Mouse (Mus musculus): Measurements from ENCODE around the gene Hells. TPM values are rescaled to one million over a fixed set of nuclear protein-coding genes. Genes with fewer than 3 reads are reported as not detected.

The Hells gene
- 22.3 and 24.3 TPM in 2 replicates for polyA plus RNA-seq (2014; fragmentation: Nextera tagmentation; extraction: Ambion mirVana)

- peak; percentile 73 for ATAC-seq (ENCODE audit: insufficient number of reproducible peaks, insufficient read depth, low FRiP score, low read depth)
- Histone ChIP-seq H3K4me1 (ENCODE audit: control insufficient read depth in 2 of 2, insufficient read depth in 2 of 2, low read length in 2 of 2) (peaks cover 0 to 9% of the 10 kb centered on the region in 2 experiments; a peak in 1 of 4 replicates), H3K9ac (ENCODE audit: low read length) (peak within 1 kb of the TSS; percentile 91), H3K27ac (replicated peaks in 1 of 2; ENCODE audit: control insufficient read depth in 1 of 2, insufficient read depth in 1 of 2, low read depth in 2 of 2, low read length in 2 of 2) (peak within 1 kb of the TSS; percentile 19 to 55), H3K36me3 (ENCODE audit: control insufficient read depth, insufficient read depth, low read length) (peaks cover 19% of the 10 kb centered on the region), H3K9me3 (ENCODE audit: control insufficient read depth, low read length) (no peaks in the 10 kb centered on the region), H3K4me3 (ENCODE audit: control insufficient read depth in 1 of 2, insufficient read depth in 1 of 2, low read depth in 1 of 2, low read length in 2 of 2) (peak within 1 kb of the TSS; percentile 81 to 84), H3K4me2 (ENCODE audit: low read length) (peak within 1 kb of the TSS; percentile 93), H3K27me3 (ENCODE audit: control insufficient read depth, insufficient read depth, low read length) (no peaks in the 10 kb centered on the region)
- under 1% methylated on average over 70 of the region's 76 CpGs for WGBS
Measured at GRCm38 (mm10) chr19:38930788-38931565, at the start of gene Hells. Gene Hells, plus strand, starts transcription at chr19:38930915.

DNA sequence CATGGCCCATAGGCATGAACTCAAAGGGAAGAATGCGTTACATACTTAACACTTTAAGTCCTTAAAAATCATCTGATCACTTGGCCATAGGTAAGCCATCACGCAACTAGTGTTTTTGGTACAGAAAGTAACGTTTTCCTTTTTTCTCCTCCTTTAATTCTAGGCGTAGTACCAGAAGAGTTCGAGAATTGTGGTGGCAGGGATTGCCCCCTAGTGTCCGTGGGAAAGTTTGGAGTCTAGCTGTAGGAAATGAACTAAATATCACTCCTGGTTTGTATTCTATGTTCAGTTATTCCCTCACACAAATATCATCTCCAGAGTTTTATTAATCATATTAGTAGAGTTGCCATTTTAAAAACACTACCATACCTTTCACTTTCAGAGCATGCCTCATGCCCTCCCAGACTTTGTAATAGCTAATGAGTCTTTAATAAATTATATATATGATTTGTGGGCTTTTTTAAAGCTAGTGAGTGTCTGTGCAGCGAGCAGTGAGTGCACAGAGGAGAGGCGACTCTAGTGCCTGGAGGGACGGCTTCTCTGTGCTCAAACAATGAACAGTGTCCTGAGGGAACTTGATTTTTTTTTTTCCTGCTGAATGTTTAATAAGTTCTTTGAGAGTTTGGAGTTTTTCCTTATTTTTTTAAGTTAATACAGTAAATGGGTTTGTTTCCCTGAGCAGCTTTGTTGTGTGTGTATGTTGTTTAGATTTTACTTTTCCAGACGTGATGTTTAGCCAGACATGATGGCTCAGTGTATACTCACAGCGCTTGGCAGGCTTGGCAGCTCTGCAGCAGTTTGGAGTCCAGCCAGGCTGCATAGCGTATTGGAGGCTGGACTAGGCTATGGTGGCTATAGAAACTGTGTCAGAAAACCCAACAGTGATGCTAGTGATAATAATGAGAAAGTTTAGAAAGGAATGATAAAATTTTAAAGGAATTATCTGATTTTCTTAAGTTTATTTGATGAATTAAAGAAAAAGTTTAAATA, 29.3 kb upstream of the Hells start:
- ATAC-seq (ENCODE audit: insufficient number of reproducible peaks, insufficient read depth, low FRiP score, low read depth): peak; percentile 66; the same call in 1 of the 2 replicates
- H3K27ac ChIP-seq (replicated peaks in 1 of 2; ENCODE audit: control insufficient read depth in 1 of 2, insufficient read depth in 1 of 2, low read depth in 2 of 2, low read length in 2 of 2): no peak overlapping the region
- peak overlapping the region; percentile 34 for H3K4me2 ChIP-seq (ENCODE audit: low read length)

DNA sequence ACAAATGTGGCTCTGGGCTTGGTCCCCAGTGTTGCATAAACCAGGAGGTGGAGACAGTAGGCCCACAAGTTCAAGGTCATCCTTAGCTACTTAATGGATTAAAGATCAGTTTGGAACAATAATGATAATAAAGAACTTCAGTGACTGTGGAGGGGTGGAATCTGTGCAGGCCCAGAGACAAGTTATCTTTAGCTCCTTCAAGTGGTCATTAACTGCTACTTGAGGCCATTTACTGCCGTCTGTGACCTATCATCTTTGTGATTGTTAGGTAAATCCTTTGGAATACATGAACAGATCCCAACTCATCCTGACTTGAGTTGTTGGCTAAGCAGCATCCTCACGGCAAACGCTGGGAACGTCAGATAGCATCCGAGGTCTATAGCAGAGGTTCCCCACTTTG, 28.2 kb upstream of the Hells start:
- WGBS: 66% methylated on average over 5 of the region's 5 CpGs
- H3K9ac ChIP-seq (ENCODE audit: low read length): no peak overlapping the region
- H3K27ac ChIP-seq (replicated peaks in 1 of 2; ENCODE audit: control insufficient read depth in 1 of 2, insufficient read depth in 1 of 2, low read depth in 2 of 2, low read length in 2 of 2): no peak overlapping the region
- H3K4me2 ChIP-seq (ENCODE audit: low read length): no peak overlapping the region
- H3K4me1 ChIP-seq (ENCODE audit: control insufficient read depth in 2 of 2, insufficient read depth in 2 of 2, low read length in 2 of 2): no peaks in the 10 kb centered on the region
- H3K4me3 ChIP-seq (ENCODE audit: control insufficient read depth in 1 of 2, insufficient read depth in 1 of 2, low read depth in 1 of 2, low read length in 2 of 2): no peak overlapping the region
- H3K9me3 ChIP-seq (ENCODE audit: control insufficient read depth, low read length): no peaks in the 10 kb centered on the region
- ATAC-seq (ENCODE audit: insufficient number of reproducible peaks, insufficient read depth, low FRiP score, low read depth): no peak
- H3K27me3 ChIP-seq (ENCODE audit: control insufficient read depth, insufficient read depth, low read length): no peaks in the 10 kb centered on the region
- 0 out of 2 replicates have a peak, but pooled peaks cover 3% of the 10 kb centered on the region for H3K36me3 ChIP-seq (ENCODE audit: control insufficient read depth, insufficient read depth, low read length)

More for the DNA sequence above, 29.3 kb upstream of the Hells start:
- no peaks in the 10 kb centered on the region for H3K27me3 ChIP-seq (ENCODE audit: control insufficient read depth, insufficient read depth, low read length)
- no peaks in the 10 kb centered on the region for H3K9me3 ChIP-seq (ENCODE audit: control insufficient read depth, low read length)
- H3K4me3 ChIP-seq (ENCODE audit: control insufficient read depth in 1 of 2, insufficient read depth in 1 of 2, low read depth in 1 of 2, low read length in 2 of 2): no peak overlapping the region
- 61% methylated on average over 12 of the region's 12 CpGs for WGBS
- no peaks in the 10 kb centered on the region for H3K4me1 ChIP-seq (ENCODE audit: control insufficient read depth in 2 of 2, insufficient read depth in 2 of 2, low read length in 2 of 2)
- H3K36me3 ChIP-seq (ENCODE audit: control insufficient read depth, insufficient read depth, low read length): 0 out of 2 replicates have a peak, but pooled peaks cover 3% of the 10 kb centered on the region
- no peak overlapping the region for H3K9ac ChIP-seq (ENCODE audit: low read length)

GRCm38 (mm10) chr19:38913786-38914185, 16.9 kb upstream of the Hells start:
- H3K36me3 ChIP-seq (ENCODE audit: control insufficient read depth, insufficient read depth, low read length): peaks cover 42% of the 10 kb centered on the region
- no peaks in the 10 kb centered on the region for H3K9me3 ChIP-seq (ENCODE audit: control insufficient read depth, low read length)
- ATAC-seq (ENCODE audit: insufficient number of reproducible peaks, insufficient read depth, low FRiP score, low read depth): no peak
- no peak overlapping the region for H3K27ac ChIP-seq (replicated peaks in 1 of 2; ENCODE audit: control insufficient read depth in 1 of 2, insufficient read depth in 1 of 2, low read depth in 2 of 2, low read length in 2 of 2)
- H3K4me2 ChIP-seq (ENCODE audit: low read length): no peak overlapping the region
- no peak overlapping the region for H3K4me3 ChIP-seq (ENCODE audit: control insufficient read depth in 1 of 2, insufficient read depth in 1 of 2, low read depth in 1 of 2, low read length in 2 of 2)
- H3K4me1 ChIP-seq (ENCODE audit: control insufficient read depth in 2 of 2, insufficient read depth in 2 of 2, low read length in 2 of 2): no peaks in the 10 kb centered on the region
- H3K27me3 ChIP-seq (ENCODE audit: control insufficient read depth, insufficient read depth, low read length): no peaks in the 10 kb centered on the region
- no peak overlapping the region for H3K9ac ChIP-seq (ENCODE audit: low read length)
- 95% methylated on average over 9 of the region's 9 CpGs for WGBS

DNA sequence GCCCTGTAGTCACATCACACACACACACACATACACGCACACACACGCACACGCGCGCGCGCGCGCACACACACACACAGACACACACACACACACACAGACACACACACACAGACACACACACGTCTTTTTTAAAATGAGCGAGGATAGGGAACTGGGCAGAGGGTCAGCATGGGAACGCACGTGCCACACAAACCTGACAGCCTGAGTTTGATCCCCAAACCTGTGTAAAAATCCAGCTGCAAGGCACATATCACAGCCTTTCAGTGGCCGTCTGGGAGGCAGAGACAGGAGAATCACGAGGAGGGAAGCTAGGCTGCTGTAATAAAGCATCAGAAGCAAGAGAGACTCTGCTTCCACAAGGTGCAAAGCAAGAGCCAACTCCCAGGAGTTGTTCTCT, 15.8 kb upstream of the Hells start:
- WGBS: 89% methylated on average over 15 of the region's 15 CpGs
- Histone ChIP-seq H3K9me3 (ENCODE audit: control insufficient read depth, low read length) (no peaks in the 10 kb centered on the region), H3K36me3 (ENCODE audit: control insufficient read depth, insufficient read depth, low read length) (peaks cover 46% of the 10 kb centered on the region), H3K27ac (replicated peaks in 1 of 2; ENCODE audit: control insufficient read depth in 1 of 2, insufficient read depth in 1 of 2, low read depth in 2 of 2, low read length in 2 of 2) (no peak overlapping the region), H3K4me2 (ENCODE audit: low read length) (no peak overlapping the region), H3K4me3 (ENCODE audit: control insufficient read depth in 1 of 2, insufficient read depth in 1 of 2, low read depth in 1 of 2, low read length in 2 of 2) (no peak overlapping the region), H3K9ac (ENCODE audit: low read length) (no peak overlapping the region), H3K27me3 (ENCODE audit: control insufficient read depth, insufficient read depth, low read length) (no peaks in the 10 kb centered on the region), H3K4me1 (ENCODE audit: control insufficient read depth in 2 of 2, insufficient read depth in 2 of 2, low read length in 2 of 2) (no peaks in the 10 kb centered on the region)
- ATAC-seq (ENCODE audit: insufficient number of reproducible peaks, insufficient read depth, low FRiP score, low read depth): no peak

DNA sequence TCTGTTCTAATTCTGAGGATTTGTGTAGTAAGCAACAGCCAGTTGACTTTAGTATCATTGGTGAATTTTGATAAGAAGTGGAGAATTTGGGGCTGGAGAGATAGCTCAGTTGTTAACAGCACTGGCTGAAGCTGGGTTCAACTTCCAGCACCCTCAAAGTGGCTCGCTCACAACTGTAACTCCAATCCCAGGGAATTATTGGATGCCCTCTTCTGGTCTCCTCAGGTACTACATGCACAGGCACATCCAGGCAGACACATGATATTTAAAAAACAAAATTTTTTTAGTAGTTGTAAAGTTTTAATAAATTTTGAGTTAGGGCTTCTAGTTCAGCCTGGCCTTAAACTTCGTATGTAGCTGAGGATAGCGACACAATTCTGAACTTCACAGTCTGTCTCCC, 15.0 kb upstream of the Hells start:
- H3K36me3 ChIP-seq (ENCODE audit: control insufficient read depth, insufficient read depth, low read length): peaks cover 48% of the 10 kb centered on the region
- no peaks in the 10 kb centered on the region for H3K9me3 ChIP-seq (ENCODE audit: control insufficient read depth, low read length)
- H3K27me3 ChIP-seq (ENCODE audit: control insufficient read depth, insufficient read depth, low read length): no peaks in the 10 kb centered on the region
- H3K4me1 ChIP-seq (ENCODE audit: control insufficient read depth in 2 of 2, insufficient read depth in 2 of 2, low read length in 2 of 2): no peaks in the 10 kb centered on the region
- 35% methylated on average over 3 of the region's 3 CpGs for WGBS
- no peak overlapping the region for H3K4me2 ChIP-seq (ENCODE audit: low read length)
- H3K27ac ChIP-seq (replicated peaks in 1 of 2; ENCODE audit: control insufficient read depth in 1 of 2, insufficient read depth in 1 of 2, low read depth in 2 of 2, low read length in 2 of 2): no peak overlapping the region
- H3K4me3 ChIP-seq (ENCODE audit: control insufficient read depth in 1 of 2, insufficient read depth in 1 of 2, low read depth in 1 of 2, low read length in 2 of 2): no peak overlapping the region
- no peak for ATAC-seq (ENCODE audit: insufficient number of reproducible peaks, insufficient read depth, low FRiP score, low read depth)
- H3K9ac ChIP-seq (ENCODE audit: low read length): no peak overlapping the region

GRCm38 (mm10) chr19:38928481-38929158, 2.1 kb upstream of the Hells start:
- H3K27me3 ChIP-seq (ENCODE audit: control insufficient read depth, insufficient read depth, low read length): no peaks in the 10 kb centered on the region
- peaks cover 0 to 9% of the 10 kb centered on the region in 2 experiments; a peak in 1 of 4 replicates for H3K4me1 ChIP-seq (ENCODE audit: control insufficient read depth in 2 of 2, insufficient read depth in 2 of 2, low read length in 2 of 2)
- 94% methylated on average over 10 of the region's 11 CpGs for WGBS
- no peak overlapping the region for H3K27ac ChIP-seq (replicated peaks in 1 of 2; ENCODE audit: control insufficient read depth in 1 of 2, insufficient read depth in 1 of 2, low read depth in 2 of 2, low read length in 2 of 2)
- H3K9ac ChIP-seq (ENCODE audit: low read length): no peak overlapping the region
- ATAC-seq (ENCODE audit: insufficient number of reproducible peaks, insufficient read depth, low FRiP score, low read depth): no peak
- no peaks in the 10 kb centered on the region for H3K36me3 ChIP-seq (ENCODE audit: control insufficient read depth, insufficient read depth, low read length)
- H3K9me3 ChIP-seq (ENCODE audit: control insufficient read depth, low read length): no peaks in the 10 kb centered on the region
- no peak overlapping the region for H3K4me2 ChIP-seq (ENCODE audit: low read length)
- no peak overlapping the region for H3K4me3 ChIP-seq (ENCODE audit: control insufficient read depth in 1 of 2, insufficient read depth in 1 of 2, low read depth in 1 of 2, low read length in 2 of 2)
